Mouse (Mus musculus): ENCODE measurements around the gene AL732309.1.

Gene AL732309.1

DNA sequence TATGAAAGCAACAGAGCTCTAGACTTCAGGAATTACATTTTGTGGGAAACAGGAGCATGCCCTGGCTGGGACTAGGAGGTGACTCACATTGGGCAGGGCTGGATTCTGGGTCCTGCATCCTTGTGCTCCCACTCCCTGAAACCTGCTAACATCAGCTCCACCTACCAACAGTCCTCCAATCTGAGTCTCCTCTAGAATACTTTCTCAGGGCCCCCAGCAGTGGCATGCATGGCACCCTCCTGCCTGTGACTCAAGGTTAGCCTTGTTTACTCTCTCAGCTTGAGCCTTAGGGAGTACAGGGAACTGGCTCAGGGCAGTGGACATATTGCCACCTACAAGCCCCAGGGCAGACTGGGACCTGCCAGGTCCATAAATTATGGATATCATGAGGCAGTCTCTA lies 8.6 kb downstream of the AL732309.1 start:
- DNase-seq (ENCODE audit: low spot score), result no peak

DNA sequence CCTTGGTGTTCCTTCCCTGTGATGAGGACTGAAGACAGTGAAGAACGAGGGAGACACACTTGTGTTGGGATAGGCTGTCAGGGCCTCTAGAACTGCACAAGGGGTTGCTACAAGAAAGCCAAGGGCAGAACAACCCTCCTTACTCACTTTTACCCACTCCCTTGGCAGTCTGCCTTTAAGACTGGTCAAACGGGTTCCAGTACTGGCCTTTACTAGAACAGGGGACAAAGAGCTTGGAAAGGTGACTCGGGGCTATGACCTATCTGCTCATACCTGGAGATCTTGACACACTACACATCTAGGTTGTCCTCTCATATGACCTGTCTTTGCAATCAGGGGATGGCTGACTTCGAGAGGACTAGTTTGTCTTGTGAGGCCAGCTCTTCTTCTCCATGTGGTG lies 9.1 kb downstream of the AL732309.1 start:
- no peak for DNase-seq (ENCODE audit: low spot score)

DNA sequence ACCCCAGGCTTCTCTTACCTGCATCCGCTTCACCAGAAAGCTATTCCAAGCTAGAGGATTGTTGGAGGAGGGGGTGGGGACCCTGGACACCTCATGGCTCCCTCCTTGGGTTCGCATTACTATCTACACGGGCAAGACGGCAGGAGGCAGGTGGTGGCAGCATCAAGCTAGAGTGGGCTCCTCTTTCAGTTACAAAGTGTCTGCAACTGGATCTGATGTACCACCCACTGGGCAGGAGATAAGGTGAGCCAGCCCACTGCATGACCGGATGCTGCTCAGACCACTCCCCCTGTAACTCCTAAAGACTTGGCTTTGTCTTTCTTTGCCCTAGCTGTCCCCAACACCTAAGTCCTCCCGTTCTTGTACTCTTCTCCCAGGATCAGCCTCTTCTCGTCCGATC lies 10.0 kb downstream of the AL732309.1 start, which contains the start of gene Rnf224:
Rnf224 (minus strand) TSS at position 174 of the 400 bp plus-strand sequence.
- no peak for DNase-seq (ENCODE audit: low spot score)

DNA sequence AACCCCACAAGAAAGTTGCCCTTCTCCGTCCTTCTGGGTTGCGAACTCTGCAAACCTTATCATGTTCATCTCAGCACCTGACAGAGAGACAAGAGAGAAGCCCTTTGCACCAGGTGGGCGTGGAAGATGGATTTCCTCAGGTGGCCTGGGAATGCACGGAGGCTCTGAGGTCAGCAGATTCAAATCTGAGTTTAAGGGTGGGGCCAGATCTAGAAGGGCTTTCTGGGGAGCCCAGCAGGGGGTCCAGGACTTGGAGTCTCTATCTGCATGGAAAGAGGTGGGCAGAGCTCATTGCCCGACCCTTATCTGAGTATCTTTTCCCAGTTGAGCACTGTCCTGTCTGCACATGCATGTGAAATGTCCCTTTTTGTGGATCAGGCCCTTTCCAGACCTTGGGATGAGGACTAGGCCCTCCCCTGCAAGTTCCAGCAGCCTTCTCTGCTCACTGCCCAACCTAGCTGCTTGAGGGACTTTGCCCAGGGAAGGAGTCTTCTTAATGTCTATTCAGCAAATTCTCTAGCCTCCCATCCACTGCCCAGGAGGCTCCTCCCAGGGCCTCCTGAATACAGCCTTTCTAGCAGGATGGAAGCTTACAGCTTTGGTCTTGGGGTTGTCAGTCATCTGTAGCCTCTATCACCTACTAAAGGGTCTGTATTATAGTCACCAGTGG lies 12.0 kb downstream of the AL732309.1 start:
- DNase-seq (ENCODE audit: low spot score), result no peak

DNA sequence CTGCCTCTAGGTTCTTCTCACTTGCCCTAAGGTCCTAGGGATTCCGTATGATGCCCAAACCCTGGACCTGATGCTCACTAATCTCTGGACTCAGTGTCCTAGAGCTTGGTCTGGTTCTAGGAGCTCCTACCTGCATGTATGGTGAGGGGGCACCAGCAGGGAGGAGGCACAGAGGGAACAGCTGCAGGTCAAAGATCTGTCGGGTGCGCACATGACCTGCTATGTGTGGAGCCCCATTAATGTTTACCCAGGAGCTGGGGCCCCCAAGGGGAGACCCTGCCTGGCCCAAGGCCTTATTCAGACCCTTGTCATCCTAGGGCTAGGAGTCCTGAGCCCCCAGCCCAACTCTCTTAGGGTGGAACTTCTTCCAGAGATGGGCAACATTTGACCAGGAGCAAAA lies 12.6 kb downstream of the AL732309.1 start, which contains the start of gene Slc34a3:
Slc34a3 (minus strand) TSS at position 315 of the 400 bp plus-strand sequence.
- DNase-seq (ENCODE audit: low spot score), result no peak

DNA sequence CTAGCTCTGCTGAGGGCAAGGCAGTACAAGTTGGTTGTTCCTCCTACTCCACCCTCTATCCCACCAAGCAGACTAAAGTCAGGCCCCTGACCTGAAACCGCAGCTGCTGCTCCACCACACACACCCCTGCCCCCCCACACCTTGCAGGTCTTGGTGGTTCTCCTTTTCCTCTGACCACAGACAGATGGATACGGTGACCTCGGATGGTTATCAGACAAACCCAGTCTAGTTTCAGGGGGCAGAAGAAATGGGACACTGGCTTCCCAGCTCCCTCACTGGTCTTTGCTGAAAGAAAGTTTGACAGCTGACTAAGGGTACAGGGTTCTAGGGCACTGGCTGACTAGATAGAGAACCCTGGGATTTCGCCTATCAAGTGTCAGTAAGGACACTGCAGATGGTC lies 13.2 kb downstream of the AL732309.1 start:
- no peak for DNase-seq (ENCODE audit: low spot score)

DNA sequence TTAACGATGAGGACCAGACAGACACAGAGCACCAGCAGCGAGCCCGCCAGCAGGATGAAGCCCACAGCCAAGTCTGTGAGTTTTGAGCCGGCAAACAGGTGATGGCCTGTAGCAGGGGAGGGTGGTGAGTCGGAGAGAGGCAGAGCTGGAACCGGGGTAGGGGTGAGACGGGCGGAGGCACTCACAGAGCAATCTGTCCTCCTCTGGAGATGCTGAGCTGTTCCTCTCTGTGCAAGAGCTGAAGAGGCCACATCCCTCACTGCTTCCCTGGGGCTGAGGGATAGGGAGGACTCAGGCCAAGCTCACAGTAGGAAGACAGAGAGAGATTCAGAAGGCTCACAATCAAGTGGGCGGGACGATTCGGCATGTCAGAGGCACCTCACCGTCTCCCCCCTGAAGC lies 15.6 kb downstream of the AL732309.1 start:
- DNase-seq (ENCODE audit: low spot score), result no peak

DNA sequence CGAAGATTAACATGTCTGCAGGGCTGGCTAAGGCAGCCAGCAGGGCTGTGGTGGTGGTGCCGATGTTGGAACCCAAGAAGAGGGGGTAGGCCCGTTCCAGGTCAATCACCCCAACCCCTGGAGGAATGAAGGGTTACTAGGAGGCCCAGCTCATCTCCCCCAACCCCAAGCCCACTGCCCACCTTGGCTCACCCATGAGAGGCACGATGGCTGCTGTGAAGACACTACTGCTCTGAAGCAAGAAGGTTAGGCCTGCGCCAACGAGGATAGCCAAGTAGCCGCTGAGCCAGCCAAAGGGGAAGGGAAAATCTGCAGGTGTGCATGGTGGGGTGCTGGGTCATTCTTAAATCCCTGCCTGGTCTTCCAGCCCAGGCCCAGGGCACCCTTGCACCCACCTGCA lies 16.1 kb downstream of the AL732309.1 start:
- DNase-seq (ENCODE audit: low spot score), result no peak

DNA sequence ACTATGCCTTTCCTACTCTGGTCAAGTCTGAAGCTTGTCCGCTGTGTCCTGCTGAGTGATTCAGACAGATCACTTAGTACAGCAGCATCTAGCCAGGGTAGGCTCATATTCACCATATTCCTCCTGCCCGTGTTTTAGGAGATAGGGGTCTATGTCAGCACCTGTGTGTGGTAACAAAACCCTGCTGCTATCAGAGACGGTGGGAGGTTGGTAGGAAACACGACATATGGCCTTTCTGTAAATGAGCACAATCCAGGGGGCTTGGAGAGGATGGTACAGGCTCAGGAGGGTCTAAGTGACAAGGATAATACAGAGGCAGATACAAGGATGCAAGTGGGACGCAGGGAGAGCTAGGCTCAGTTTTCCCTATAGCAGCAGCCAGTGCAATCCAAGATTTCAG lies 17.1 kb downstream of the AL732309.1 start:
- no peak for DNase-seq (ENCODE audit: low spot score)

DNA sequence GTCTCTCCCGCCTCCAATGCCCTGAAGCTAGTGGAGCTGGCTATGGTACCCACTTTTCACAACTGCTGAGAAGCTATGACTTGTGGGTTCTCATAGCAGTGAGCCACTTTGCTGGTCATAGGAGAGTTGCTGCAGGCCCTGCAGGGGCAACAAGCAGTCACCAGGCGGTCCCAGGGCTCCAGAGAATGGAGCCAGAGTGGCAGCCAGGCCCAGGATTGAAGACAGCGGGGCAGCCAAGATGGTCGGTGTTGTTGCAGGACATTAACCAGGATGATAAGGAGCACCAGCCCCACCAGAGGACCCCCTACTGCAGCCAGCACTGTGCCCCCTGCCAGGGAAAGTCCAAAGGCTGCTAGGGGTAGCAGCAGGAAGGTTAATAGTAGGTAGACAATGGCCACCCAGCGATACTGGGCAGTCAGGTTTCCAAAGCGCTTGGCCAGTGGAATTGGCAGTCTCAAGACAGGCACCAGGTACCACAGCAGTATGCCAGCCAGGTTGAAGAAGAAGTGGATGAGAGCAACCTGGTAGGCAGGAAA lies 17.6 kb downstream of the AL732309.1 start:
- no peak for DNase-seq (ENCODE audit: low spot score)

DNA sequence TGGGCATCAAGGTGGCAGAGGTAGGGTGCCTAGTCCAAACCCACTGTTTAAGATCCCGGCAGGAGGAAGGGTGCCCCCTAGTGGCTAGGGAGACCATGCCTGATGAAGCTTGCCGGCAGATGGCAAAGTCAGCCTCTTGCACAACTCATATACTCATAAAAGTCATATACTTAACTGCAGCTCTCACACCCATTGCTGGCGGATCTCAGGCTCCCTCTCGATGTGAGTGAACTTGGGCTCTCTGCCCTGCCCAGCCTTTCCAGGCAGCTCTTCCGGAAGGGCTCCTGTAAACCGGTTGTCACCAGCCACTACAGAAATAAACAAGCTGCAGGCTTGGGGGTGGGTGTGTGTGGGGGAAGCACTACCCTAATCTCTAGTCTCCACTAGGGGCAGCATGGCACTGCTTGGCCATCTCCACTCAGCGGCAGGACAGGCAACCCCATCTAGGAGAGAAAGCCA lies 18.2 kb downstream of the AL732309.1 start:
- peak; percentile 86 for DNase-seq (ENCODE audit: low spot score)

DNA sequence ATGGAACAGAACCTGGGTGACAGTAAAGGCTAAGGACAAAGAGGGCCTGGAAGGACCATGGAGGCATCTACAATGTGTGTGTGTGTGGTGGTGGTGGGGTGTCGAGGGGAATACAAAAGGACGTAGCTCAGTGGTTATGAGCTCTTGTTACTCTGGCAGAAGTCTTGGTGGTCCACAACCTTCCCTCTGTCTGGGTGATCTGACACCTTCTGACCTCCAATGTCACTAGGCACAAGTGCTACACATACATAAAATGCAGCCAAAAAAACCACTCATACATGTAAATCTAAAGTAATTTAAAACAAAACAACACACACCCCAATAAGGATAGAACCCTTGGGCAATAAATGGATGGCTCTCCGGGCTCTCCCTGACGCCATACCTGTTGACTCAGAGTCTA lies 19.3 kb downstream of the AL732309.1 start:
- DNase-seq (ENCODE audit: low spot score), result no peak

DNA sequence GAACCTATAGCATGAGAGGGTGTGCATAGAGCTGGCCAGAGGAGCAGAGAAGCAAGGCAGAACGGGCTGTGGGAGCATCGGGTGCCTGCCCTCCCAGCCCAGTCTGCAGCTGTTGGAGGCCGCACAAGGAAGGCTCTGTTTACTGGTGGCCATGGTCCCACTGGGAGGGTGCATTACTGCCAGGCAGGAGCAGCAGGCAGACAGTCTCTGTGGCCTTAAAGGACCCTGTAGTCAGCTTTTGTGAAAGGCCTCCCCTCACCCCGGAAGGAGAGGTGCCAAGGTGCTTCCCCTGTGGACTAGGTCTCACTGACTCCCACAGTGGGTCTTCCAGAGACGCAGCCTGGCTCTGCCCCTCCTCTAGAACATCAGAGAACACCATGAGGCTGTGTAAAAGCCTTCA lies 19.8 kb downstream of the AL732309.1 start:
- no peak for DNase-seq (ENCODE audit: low spot score)

DNA sequence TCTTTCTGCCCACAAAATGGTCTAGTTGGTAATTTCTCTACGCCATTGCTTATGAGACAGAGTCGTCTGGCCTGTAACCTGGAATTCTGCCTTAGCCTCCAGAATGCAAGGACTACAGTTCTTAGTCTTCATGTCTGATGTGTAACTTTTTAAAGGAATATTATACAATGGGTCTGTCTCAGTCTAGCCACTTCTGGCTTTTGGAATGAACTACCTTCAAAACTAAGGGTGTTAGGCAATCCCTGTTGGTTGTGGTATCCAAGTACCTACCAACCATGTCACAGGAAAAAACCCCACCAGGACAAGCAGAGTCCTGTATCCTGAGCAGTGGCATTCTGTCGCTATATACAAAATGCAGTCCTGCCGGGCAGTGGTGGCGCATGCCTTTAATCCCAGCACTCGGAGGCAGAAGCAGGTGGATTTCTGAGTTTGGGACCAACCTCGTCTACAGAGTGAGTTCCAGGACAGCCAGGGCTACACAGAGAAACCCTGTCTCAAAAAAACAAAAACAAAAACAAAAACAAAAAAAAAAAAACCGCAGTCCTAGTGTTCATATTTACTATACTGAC lies 20.8 kb downstream of the AL732309.1 start:
- no peak for DNase-seq (ENCODE audit: low spot score)

DNA sequence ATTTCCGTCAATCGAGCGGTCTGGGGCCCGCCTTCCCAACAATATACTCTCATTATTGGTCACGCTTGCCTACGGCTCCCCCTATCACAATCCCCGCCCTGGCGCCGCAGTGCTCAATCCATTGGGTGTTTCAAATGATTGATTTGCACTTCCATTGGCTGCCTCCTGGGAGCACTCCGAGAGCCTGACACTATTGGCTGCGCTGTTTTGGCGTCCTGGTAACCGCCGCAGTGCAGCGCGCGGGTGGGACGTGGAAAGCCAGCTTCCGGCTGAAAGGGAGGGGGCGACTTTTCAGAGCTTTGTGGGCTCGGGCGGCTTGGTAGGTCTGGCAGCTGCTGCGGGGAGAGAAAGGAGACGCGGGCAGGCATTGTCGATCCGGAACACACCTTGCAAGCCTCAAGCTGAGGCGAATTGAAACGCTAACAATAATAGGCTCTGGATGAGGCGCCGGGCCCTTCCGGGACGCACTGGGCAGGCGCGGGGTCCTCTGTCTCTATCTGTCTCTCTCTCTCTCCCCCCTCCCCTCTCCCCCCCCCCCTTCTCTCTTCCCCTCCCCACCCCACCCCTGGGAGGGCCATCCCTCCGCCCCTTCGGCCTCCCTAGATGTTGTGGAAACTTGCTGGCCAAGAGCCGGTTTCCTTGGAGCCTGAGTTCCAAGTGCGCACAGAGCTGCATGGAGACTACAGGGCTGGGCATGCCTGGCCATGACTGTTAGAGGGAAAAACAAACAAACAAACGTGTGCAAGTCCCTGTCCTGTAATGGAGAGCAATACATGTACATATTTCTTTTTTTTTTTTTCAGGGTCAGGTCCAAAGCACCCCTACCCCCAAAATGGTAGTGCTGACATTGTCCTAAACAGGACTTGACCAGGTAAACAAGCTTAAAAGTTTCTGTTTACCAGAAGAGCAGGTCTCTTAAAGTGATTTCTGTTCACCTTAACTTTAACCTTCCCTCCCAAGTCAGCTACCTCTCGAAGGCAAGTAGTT lies 21.6 kb downstream of the AL732309.1 start:
- peak; percentile 99 for DNase-seq (ENCODE audit: low spot score)

DNA sequence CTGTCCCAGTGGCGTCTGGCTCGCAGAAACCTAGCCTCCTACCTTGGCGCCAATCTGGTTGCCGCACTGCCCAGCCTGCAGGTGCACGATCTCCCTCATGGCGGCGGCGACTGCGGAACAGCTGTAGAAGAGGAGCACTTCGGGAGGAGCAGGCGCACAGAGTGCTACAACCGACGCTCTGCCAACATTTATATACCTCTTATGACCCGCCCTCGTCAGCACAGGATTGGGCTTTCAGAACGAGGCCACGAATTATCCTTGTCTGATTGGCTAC lies 22.2 kb downstream of the AL732309.1 start, which contains the start of gene Tubb4b:
Tubb4b (minus strand) TSS at position 211 of the 274 bp plus-strand sequence.
- DNase-seq (ENCODE audit: low spot score), result no peak

DNA sequence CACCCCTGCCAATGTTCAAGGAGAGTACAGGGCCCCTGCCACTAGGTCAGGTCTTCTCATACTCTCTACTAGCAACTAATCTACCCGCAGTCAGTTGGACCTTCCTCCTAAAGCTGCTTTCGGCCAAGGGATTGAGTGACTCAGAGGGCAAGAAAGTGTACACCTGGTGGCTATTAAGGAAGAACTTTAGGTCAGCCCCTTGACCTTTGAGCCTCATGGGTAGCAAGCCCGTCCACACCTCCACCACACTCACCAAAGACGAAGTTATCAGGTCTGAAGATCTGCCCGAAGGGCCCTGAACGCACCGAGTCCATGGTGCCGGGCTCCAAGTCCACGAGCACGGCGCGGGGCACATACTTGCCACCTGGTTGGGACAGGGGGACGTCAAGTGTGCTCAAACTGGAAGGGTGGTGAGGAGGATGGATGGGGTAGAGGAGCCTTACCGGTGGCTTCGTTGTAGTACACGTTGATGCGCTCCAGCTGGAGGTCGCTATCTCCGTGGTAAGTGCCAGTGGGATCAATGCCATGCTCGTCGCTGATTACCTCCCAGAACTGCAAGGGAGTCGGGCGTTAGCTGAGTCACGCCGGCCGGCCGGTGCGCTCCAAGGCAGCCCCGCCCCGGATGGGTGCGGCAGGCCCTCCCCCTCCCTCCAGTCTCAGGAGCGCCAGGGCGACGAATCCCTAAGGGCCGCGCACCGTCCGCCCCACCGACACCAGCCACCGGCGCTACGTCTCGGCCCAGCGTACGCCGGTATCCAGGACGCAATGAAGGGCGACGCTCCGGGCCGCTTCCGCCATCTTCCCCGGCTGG lies 22.8 kb downstream of the AL732309.1 start:
- peak; percentile 90 for DNase-seq (ENCODE audit: low spot score)

DNA sequence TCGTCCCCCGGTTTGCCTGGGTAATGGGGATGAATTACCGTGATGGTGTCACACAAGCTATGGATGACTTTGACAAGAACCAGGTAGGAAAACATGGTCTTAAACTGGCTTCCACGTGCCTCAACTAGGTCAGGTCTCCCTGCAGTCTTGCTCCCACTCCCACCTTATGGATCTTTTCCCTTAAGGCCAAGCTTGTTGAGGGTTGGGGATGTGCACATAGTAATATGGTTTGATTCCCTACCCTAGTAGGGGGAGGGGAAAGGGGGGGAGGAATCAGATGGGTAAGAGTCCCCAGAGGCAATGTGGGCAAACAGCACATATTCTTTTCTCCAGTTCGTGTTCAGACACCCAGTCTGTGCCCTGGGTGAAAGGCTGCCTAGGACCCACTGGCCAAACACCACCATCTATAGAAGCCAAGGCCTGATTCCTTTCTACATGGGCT lies 25.3 kb downstream of the AL732309.1 start:
- DNase-seq (ENCODE audit: low spot score), result no peak

DNA sequence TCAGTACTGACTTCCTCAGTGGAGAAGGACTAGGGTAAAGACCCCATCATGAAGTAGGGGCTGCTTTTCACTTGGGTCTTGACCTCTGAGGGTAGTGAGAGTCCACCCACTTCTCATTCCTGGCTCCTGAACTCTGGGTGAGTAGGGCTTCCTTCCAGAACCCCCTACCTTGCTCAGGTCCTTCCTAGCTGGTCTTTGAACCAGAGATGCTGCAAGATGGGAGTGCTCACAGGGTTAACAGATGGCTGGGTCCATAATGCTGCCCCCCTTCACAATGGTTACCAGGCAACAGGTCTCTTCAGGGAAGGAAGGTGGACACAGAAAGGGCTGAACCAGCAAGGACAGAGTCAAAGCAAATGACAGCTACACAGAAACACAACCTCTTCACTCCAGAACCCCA lies 28.2 kb downstream of the AL732309.1 start, which contains the start of gene Fam166a:
Fam166a (plus strand) TSS at position 301 of the 400 bp plus-strand sequence.
- no peak for DNase-seq (ENCODE audit: low spot score)

DNA sequence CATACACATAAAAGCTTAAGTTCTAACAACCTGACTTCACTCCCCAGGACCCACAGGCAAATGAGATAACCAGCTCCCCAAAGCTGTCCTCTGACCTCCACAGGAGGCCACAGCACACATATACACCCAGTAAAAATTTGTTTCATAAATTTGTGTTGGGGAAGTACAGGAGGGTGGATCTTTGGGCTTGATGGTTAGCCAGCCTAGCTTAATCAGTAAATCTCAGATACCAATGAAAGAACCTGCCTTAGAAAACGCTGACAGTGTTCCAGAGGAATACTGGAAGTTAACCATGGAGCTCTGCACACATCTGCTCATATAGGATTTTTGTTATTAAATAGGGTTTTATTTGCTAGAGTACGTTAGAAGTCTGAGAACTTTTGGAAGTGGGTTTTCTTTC lies 29.0 kb downstream of the AL732309.1 start:
- no peak for DNase-seq (ENCODE audit: low spot score)

DNA sequence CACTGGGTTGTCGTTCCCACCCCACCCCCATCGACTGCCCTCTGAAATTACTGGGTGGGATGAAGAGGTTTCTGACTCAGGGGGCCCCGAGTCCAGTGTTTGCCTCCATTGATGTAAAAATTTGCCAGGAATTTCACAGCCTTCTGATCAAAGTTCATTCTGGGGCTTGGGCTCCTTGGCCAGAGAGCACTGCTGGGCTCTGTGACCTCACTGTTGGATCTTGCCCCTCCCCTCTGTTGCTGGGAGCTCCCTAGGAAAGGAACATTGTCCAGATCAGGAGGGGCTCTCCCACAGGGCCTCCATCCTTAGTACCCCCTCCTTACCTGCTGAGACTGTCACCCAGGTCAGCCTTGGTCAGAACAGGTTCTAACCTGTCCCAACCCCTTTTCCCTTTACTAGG lies 32.2 kb downstream of the AL732309.1 start, which contains the start of gene Stpg3:
Stpg3 (minus strand) TSS at position 194 of the 400 bp plus-strand sequence.
- no peak for DNase-seq (ENCODE audit: low spot score)

Measured in MN1 (cell line).